8 mouse cellular contexts compared by ENCODE assay signal in genomic region chr15:89197056-89197455, GRCm38 (mm10). TPM values are rescaled to one million over a fixed set of nuclear protein-coding genes. Genes with fewer than 3 reads are reported as not detected.
DNase-seq lines count a peak whose midpoint lies in the region; ATAC-seq and TF ChIP-seq lines count a peak whose summit lies in the region.

No protein-coding gene starts in this region.

- no peaks in the 10 kb centered on the region for H3K36me3 ChIP-seq in embryonic facial prominence, embryonic 12.5 days
- H3K36me3 ChIP-seq in hindbrain, embryonic 15.5 days = no peaks in the 10 kb centered on the region
- H3K36me3 ChIP-seq in midbrain, postnatal 0 days (ENCODE audit: insufficient read depth, low read length) = peaks cover 4% of the 10 kb centered on the region

- no peak for DNase-seq in layer of hippocampus, adult 2 months (ENCODE audit: low spot score in 2 of 2)
- DNase-seq in layer of hippocampus, adult 9-11 months = no peak
- no peak for DNase-seq in midbrain, postnatal 0 days (ENCODE audit: low spot score)
- DNase-seq in gastrocnemius, postnatal 25 days = no peak
- no peak for DNase-seq in natural killer cell, adult 2 months (ENCODE audit: low spot score in 2 of 2)

- H3K4me2 ChIP-seq in embryonic facial prominence, embryonic 12.5 days (replicated peaks) = peak overlapping the region; percentile 64
- peak overlapping the region; percentile 72 for H3K4me2 ChIP-seq in hindbrain, embryonic 15.5 days
- H3K4me2 ChIP-seq in midbrain, postnatal 0 days (ENCODE audit: low read depth, low read length, poor library complexity, severe bottlenecking) = peak overlapping the region; percentile 52

- TF ChIP-seq CTCF in layer of hippocampus, adult 2 months (conservative IDR thresholded peaks at IDR 0.05) = no peak
- TF ChIP-seq CTCF in midbrain, postnatal 0 days (IDR thresholded peaks at IDR 0.05) = no peak

- peak overlapping the region; percentile 78 for H3K9ac ChIP-seq in embryonic facial prominence, embryonic 12.5 days
- peak overlapping the region; percentile 99 for H3K9ac ChIP-seq in hindbrain, embryonic 15.5 days
- peak overlapping the region; percentile 98 for H3K9ac ChIP-seq in midbrain, postnatal 0 days (replicated peaks; ENCODE audit: low read length, poor library complexity, severe bottlenecking)

- H3K4me1 ChIP-seq in embryonic facial prominence, embryonic 12.5 days = peaks cover 13% of the 10 kb centered on the region
- peaks cover 21% of the 10 kb centered on the region for H3K4me1 ChIP-seq in hindbrain, embryonic 15.5 days (replicated peaks)
- no peaks in the 10 kb centered on the region; the same call in 1 of the 2 replicates for H3K4me1 ChIP-seq in midbrain, postnatal 0 days (ENCODE audit: insufficient read depth, low read length)

- H3K9me3 ChIP-seq in embryonic facial prominence, embryonic 12.5 days = no peaks in the 10 kb centered on the region
- H3K9me3 ChIP-seq in hindbrain, embryonic 15.5 days = no peaks in the 10 kb centered on the region
- no peaks in the 10 kb centered on the region for H3K9me3 ChIP-seq in midbrain, postnatal 0 days (ENCODE audit: low read length)

- no peak for ATAC-seq in embryonic facial prominence, embryonic 12.5 days (ENCODE audit: insufficient number of reproducible peaks, insufficient read depth, low FRiP score, low TSS enrichment)
- no peak for ATAC-seq in hindbrain, embryonic 15.5 days (ENCODE audit: low FRiP score, low read depth)
- ATAC-seq in midbrain, postnatal 0 days (ENCODE audit: low FRiP score) = no peak
- no peak for ATAC-seq in frontal cortex, adult (ENCODE audit: low TSS enrichment)

- peak overlapping the region; percentile 90 for H3K4me3 ChIP-seq in layer of hippocampus, adult 2 months
- peak overlapping the region; percentile 76 for H3K4me3 ChIP-seq in embryonic facial prominence, embryonic 12.5 days
- H3K4me3 ChIP-seq in hindbrain, embryonic 15.5 days = peak overlapping the region; percentile 94
- H3K4me3 ChIP-seq in midbrain, postnatal 0 days (ENCODE audit: low read depth, low read length) = peak overlapping the region; percentile 81

- 71% methylated on average over 15 of the region's 15 CpGs for WGBS in embryonic facial prominence, embryonic 12.5 days
- 62% methylated on average over 15 of the region's 15 CpGs for WGBS in hindbrain, embryonic 15.5 days
- 71% methylated on average over 15 of the region's 15 CpGs for WGBS in midbrain, postnatal 0 days

- peak overlapping the region; percentile 100 for H3K27ac ChIP-seq in layer of hippocampus, adult 2 months
- peak overlapping the region; percentile 97; the same call in 1 of the 2 replicates for H3K27ac ChIP-seq in embryonic facial prominence, embryonic 12.5 days
- H3K27ac ChIP-seq in hindbrain, embryonic 15.5 days (replicated peaks) = peak overlapping the region; percentile 99
- H3K27ac ChIP-seq in midbrain, postnatal 0 days (ENCODE audit: low read depth, low read length) = peak overlapping the region; percentile 98

- H3K27me3 ChIP-seq in embryonic facial prominence, embryonic 12.5 days = no peaks in the 10 kb centered on the region
- no peaks in the 10 kb centered on the region for H3K27me3 ChIP-seq in hindbrain, embryonic 15.5 days
- H3K27me3 ChIP-seq in midbrain, postnatal 0 days (ENCODE audit: insufficient read depth, low read length) = no peaks in the 10 kb centered on the region

RNA-seq across cellular contexts. Expression of gene Dennd6b, which starts 0.8 kb away (rescaled TPM):
- 10 to 100 TPM; 39.6 to 41.5 TPM for total RNA-seq in layer of hippocampus, adult 2 months (2021)
- 30.2 and 30.3 TPM in 2 replicates for polyA plus RNA-seq in embryonic facial prominence, embryonic 12.5 days (2016; fragmentation: Nextera tagmentation; extraction: Ambion mirVana)
- 80.4 and 93.7 TPM in 2 replicates for polyA plus RNA-seq in hindbrain, embryonic 15.5 days (2015; fragmentation: Nextera tagmentation; extraction: Ambion mirVana)
- total RNA-seq in midbrain, postnatal 0 days (2014; rRNA removed) = 98.8 and 115 TPM in 2 replicates
- polyA plus RNA-seq in midbrain, postnatal 0 days (2015; fragmentation: Nextera tagmentation; extraction: Ambion mirVana) = 88.2 and 88.3 TPM in 2 replicates
- 1 to 10 TPM; 6.6 to 8.4 TPM for total RNA-seq in gastrocnemius, postnatal 25 days (2021)

RNA-seq across cellular contexts. Expression of gene Ppp6r2, which starts 14.3 kb away (rescaled TPM):
- total RNA-seq in layer of hippocampus, adult 2 months (2021) = 100 to 1,000 TPM; 170 to 172 TPM
- polyA plus RNA-seq in embryonic facial prominence, embryonic 12.5 days (2016; fragmentation: Nextera tagmentation; extraction: Ambion mirVana) = 38.9 and 41.9 TPM in 2 replicates
- polyA plus RNA-seq in hindbrain, embryonic 15.5 days (2015; fragmentation: Nextera tagmentation; extraction: Ambion mirVana) = 71.3 and 73.4 TPM in 2 replicates
- total RNA-seq in midbrain, postnatal 0 days (2014; rRNA removed) = 225 and 315 TPM in 2 replicates
- 76.5 and 87.1 TPM in 2 replicates for polyA plus RNA-seq in midbrain, postnatal 0 days (2015; fragmentation: Nextera tagmentation; extraction: Ambion mirVana)
- total RNA-seq in gastrocnemius, postnatal 25 days (2021) = 10 to 100 TPM; 71.1 to 72.5 TPM

RNA-seq across cellular contexts. Expression of gene Plxnb2, which starts 16.5 kb away (rescaled TPM):
- total RNA-seq in layer of hippocampus, adult 2 months (2021) = 10 to 100 TPM; 49.7 to 59.1 TPM
- 169 and 182 TPM in 2 replicates for polyA plus RNA-seq in embryonic facial prominence, embryonic 12.5 days (2016; fragmentation: Nextera tagmentation; extraction: Ambion mirVana)
- polyA plus RNA-seq in hindbrain, embryonic 15.5 days (2015; fragmentation: Nextera tagmentation; extraction: Ambion mirVana) = 90.7 and 105 TPM in 2 replicates
- 153 and 199 TPM in 2 replicates for total RNA-seq in midbrain, postnatal 0 days (2014; rRNA removed)
- polyA plus RNA-seq in midbrain, postnatal 0 days (2015; fragmentation: Nextera tagmentation; extraction: Ambion mirVana) = 46.8 and 50.4 TPM in 2 replicates
- total RNA-seq in gastrocnemius, postnatal 25 days (2021) = 10 to 100 TPM in 1 of 2 experiments, 1 to 10 TPM in 1; 8.5 to 11.9 TPM

RNA-seq across cellular contexts. Expression of gene Mapk11, which starts 47.6 kb away (rescaled TPM):
- total RNA-seq in layer of hippocampus, adult 2 months (2021) = 10 to 100 TPM; 21.6 to 25.8 TPM
- polyA plus RNA-seq in embryonic facial prominence, embryonic 12.5 days (2016; fragmentation: Nextera tagmentation; extraction: Ambion mirVana) = 14.0 and 16.4 TPM in 2 replicates
- 27.3 and 28.3 TPM in 2 replicates for polyA plus RNA-seq in hindbrain, embryonic 15.5 days (2015; fragmentation: Nextera tagmentation; extraction: Ambion mirVana)
- 26.9 and 34.8 TPM in 2 replicates for total RNA-seq in midbrain, postnatal 0 days (2014; rRNA removed)
- 18.9 and 19.3 TPM in 2 replicates for polyA plus RNA-seq in midbrain, postnatal 0 days (2015; fragmentation: Nextera tagmentation; extraction: Ambion mirVana)
- total RNA-seq in gastrocnemius, postnatal 25 days (2021) = 1 to 10 TPM in 1 of 2 experiments, under 1 TPM in 1; 0.67 to 2.1 TPM

RNA-seq across cellular contexts. Expression of gene Mapk12, which starts 56.6 kb away (rescaled TPM):
- total RNA-seq in layer of hippocampus, adult 2 months (2021) = 1 to 10 TPM; 4.4 to 5.6 TPM
- polyA plus RNA-seq in embryonic facial prominence, embryonic 12.5 days (2016; fragmentation: Nextera tagmentation; extraction: Ambion mirVana) = 7.5 and 7.6 TPM in 2 replicates
- 4.2 and 4.6 TPM in 2 replicates for polyA plus RNA-seq in hindbrain, embryonic 15.5 days (2015; fragmentation: Nextera tagmentation; extraction: Ambion mirVana)
- total RNA-seq in midbrain, postnatal 0 days (2014; rRNA removed) = 1.5 and 4.7 TPM in 2 replicates
- 2.0 and 3.2 TPM in 2 replicates for polyA plus RNA-seq in midbrain, postnatal 0 days (2015; fragmentation: Nextera tagmentation; extraction: Ambion mirVana)
- total RNA-seq in gastrocnemius, postnatal 25 days (2021) = 100 to 1,000 TPM; 140 to 157 TPM

Comparison
In these comparisons a context has a peak if more than half of its experiments do, and no peak if none do; other contexts are left out.
1. RNA of gene Dennd6b, which starts 0.8 kb away (total RNA-seq): 98.8 to 115 TPM in midbrain, postnatal 0 days and 39.6 to 41.5 TPM in layer of hippocampus, adult 2 months; 6.6 to 8.4 TPM in gastrocnemius, postnatal 25 days; every median in the first group is over 4 times any median in the second.
2. Peak in every context shown above with its lines, with median percentiles within 50 percentile points of each other: H3K27ac ChIP-seq, H3K4me3 ChIP-seq, H3K4me2 ChIP-seq and H3K9ac ChIP-seq.